Mouse (Mus musculus): ENCODE results near the gene Inpp5e.
A peak's percentile ranks its signal among the peaks of the same experiment; 100 is the strongest.

DNA sequence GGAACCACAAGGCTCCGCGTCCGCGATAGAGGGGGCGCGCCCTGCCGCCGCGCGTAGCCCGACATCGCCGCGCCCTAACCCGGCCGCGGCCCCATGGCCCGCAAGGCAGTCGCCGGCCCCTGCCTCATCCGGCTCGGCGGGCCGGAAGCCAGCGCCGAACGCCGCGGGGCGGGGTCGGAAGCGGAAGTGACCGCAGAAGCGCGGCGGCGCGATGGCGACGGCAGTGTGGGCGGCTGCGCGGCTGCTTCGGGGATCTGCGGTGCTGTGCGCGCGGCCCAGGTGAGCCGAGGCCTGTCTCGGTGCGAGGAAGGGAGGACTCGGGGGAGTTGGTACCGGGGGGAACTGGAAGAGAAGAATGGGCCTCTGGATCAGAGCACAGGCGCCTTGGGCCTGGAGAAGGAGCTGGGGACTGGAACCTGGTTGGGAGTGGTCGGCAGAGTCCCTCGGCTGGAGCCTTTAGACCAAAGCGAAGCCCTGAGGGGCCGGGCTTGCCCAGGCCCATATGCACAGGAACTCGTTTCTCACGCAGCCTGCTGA is 19.8 kb downstream of the Inpp5e start, which contains the start of the genes Entr1 and Pmpca:
- TF ChIP-seq CTCF (IDR thresholded peaks at IDR 0.05; ENCODE audit: borderline replicate concordance, control insufficient read depth, extremely low read depth, insufficient read depth, low read length, poor library complexity) (no peak), POLR2A (IDR thresholded peaks at IDR 0.05; ENCODE audit: control insufficient read depth, extremely low read depth, insufficient read depth, low read length, poor library complexity) (peak; percentile 96)

Measured in thymus, adult 2 months (tissue).